Mouse (Mus musculus) cerebellum, postnatal 4 days (tissue): Measurements from ENCODE around the gene Fbf1.

Experiments
- DNase-seq, 2 experiments: peaks; one replicate each; pipeline ENCODE4 v3.0.0; 2022; ENCODE audit warnings: low spot score in 2 of 2, mixed read lengths in 1 of 2

Fbf1 gene

GRCm38 (mm10) chr11:116185836-116186235 lies 17.9 kb upstream of the Fbf1 start:
- DNase-seq: no peak

- DNase-seq: no peak
Measured at GRCm38 (mm10) chr11:116178411-116179121, 10.6 kb upstream of the Fbf1 start.

DNA sequence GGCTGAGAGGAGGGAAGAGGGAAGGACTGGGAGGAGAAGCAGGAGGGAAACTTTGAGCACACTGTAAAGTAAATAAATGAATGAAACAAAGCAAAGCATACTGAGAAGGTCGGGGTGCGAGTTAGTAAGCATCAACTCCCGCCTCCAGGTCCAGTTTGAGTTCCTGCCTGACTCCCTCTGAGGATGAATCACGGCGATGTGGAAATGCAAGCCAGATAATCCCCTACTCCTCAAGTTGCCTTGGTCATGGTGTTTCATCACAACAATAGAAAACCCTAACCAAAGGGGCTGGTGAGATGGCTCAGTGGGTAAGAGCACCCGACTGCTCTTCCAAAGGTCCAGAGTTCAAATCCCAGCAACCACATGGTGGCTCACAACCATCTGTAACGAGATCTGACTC lies 8.0 kb upstream of the Fbf1 start:
- no peak for DNase-seq

- no peak for DNase-seq
Measured at GRCm38 (mm10) chr11:116174775-116175448, 6.9 kb upstream of the Fbf1 start.

GRCm38 (mm10) chr11:116171959-116172358 lies 4.0 kb upstream of the Fbf1 start:
- no peak for DNase-seq

DNA sequence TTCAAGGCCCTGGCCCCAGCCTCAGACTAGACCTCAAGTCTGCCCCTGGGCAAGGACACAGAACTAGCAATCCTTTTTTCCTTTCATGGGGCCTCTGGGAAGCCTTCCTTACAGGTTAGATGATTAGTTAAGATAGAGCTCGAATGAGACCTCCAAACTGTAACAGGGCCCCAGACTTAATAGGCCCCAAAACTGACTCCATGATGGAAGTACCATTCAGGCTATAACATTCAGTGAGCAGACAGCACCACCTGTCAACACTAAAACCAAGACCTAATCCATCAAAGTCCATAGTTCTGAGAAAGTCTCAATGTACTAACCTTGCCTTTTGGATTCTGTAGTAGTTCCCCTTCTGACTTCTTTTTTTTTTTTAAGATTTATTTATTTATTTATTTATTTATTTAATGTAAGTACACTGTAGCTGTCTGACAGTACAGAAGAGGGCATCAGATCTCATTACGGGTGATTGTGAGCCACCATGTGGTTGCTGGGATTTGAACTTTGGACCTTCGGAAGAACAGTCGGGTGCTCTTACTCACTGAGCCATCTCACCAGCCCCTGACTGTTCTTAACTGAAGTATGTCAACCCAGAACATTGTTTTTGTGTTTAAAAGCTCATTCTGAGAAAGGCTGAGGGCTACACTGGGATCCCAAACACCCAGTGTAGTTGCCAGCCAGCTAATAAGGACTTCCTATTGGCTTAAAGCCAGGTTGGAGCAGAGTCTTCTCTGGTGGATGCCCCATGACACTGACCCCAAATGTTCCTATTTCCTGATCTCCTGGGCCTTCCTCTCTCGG lies 2.2 kb upstream of the Fbf1 start:
- no peak for DNase-seq

DNA sequence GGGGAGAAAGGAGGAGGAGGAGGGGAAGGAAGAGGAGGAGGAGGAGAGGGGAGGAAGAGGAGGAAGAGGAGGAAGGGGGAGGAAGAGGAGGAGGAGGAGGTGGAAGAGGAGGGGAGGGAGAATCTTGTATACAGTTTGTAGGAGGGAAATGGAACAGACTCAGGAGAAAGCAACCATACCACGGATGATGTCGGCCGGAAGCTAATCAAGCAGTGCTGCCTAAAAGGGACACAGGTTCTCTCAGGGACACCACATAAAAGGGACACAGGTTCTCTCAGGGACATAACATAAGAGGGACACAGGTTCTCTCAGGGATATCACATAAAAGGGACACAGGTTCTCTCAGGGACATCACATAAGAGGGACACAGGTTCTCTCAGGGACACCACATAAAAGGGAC lies 1.2 kb upstream of the Fbf1 start:
- no peak for DNase-seq

- DNase-seq: no peak
Measured at GRCm38 (mm10) chr11:116167232-116167631, 734 bp downstream of the Fbf1 start.

DNA sequence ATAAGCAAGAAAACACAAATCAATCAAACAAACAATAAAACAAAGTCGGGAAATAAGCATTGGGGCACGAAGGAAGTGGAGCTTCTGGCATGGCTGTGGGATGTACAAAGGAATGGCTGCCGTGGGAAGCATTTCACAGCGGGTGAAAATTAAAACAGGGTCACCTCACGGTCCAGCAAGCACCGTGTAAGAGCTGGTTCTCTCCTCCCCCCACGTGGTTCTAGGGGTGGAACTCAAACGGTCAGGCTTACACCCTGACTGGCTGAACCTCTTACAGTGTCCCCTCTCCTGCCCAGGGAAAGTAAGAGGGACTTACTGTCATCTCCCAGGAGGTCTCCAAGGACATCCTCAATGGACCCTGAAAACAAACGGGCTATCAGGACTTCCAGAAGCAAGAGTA lies 5.0 kb downstream of the Fbf1 start:
- DNase-seq: no peak

DNA sequence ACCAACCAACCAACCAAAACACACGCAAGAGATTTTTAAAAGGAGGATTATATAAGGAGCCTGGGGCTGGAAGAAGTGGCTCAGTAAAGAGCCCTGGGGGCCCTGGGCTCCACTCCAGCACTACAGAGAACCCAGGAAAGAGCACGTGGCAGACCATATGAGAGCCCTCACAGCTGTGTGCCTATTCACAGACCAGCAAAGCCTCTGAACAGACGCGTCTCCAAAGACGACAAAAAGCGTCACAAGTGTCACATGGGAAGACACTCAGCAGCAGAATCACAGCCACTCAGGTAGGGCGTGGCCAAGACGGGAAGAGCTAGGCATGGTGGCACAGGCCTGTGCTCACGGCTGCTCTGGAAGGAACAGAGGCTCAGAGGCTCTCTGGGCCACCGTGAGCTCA lies 5.8 kb downstream of the Fbf1 start:
- no peak for DNase-seq

GRCm38 (mm10) chr11:116161312-116161711 lies 6.7 kb downstream of the Fbf1 start:
- no peak for DNase-seq

- DNase-seq: no peak
Measured at GRCm38 (mm10) chr11:116150960-116151359, 17.0 kb downstream of the Fbf1 start.

GRCm38 (mm10) chr11:116149341-116149740 lies 18.6 kb downstream of the Fbf1 start:
- no peak for DNase-seq

DNA sequence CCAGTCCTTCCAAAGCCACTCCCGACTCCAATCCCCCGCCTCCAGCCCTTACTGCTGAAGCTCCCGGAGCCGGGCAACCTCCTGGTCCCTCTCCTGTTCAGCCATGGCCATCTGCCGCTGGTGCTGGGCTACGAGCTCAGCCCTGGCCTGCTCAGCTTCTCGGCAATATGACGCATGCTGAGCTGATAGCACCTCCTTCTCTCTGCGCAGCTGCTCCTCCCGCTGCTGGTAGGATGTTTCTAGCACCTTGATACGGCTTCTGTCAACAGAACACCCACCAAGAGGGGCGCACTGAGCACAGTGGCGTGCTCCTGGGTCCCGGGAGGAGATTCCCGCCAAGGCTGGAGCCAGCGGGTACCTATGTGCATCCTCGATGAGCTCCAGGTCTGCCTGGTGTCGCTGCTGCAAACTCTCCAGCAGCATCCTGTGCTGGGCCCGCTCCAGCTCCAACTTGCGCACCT lies 19.2 kb downstream of the Fbf1 start:
- peak in 1 of 2 experiments; percentile 61 for DNase-seq

DNA sequence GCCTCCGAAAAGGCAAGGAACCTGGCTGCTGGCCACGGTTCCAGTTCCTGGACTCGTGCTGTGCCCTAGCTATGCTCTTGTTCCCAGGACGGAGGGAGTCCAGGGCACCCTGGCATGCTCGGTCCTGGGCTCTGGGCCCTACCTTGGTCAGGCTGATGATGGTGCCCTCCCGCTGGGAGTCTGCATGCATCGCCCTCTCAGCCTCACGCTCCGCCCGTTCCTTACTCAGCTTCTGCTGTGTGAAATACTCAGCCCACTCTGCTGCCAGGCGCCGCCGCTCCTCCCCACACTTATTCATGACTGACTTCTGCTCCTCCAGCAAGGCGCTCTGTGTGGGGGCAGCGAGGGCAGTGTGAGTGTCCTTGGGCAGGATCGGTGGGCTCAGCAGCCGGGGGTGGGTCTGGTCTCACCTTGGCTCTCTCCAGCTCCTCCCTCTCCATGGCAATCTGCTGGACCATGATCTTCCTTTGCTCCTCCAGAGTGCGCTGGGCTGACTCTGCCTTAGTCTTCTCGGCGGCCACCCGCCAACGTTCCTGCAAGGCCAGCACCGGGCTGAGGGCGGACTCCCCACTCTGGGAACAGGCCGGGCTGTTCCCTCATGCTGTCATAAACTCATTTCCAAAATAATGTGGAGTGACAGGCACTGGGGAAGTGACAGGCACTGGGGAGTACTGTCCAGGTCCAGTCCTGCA lies 21.5 kb downstream of the Fbf1 start:
- DNase-seq: peak in 1 of 2 experiments; percentile 28

GRCm38 (mm10) chr11:116145481-116146293 lies 22.3 kb downstream of the Fbf1 start:
- DNase-seq: peak in 1 of 2 experiments; percentile 36

- no peak for DNase-seq
Measured at GRCm38 (mm10) chr11:116143468-116143867, 24.5 kb downstream of the Fbf1 start.

DNA sequence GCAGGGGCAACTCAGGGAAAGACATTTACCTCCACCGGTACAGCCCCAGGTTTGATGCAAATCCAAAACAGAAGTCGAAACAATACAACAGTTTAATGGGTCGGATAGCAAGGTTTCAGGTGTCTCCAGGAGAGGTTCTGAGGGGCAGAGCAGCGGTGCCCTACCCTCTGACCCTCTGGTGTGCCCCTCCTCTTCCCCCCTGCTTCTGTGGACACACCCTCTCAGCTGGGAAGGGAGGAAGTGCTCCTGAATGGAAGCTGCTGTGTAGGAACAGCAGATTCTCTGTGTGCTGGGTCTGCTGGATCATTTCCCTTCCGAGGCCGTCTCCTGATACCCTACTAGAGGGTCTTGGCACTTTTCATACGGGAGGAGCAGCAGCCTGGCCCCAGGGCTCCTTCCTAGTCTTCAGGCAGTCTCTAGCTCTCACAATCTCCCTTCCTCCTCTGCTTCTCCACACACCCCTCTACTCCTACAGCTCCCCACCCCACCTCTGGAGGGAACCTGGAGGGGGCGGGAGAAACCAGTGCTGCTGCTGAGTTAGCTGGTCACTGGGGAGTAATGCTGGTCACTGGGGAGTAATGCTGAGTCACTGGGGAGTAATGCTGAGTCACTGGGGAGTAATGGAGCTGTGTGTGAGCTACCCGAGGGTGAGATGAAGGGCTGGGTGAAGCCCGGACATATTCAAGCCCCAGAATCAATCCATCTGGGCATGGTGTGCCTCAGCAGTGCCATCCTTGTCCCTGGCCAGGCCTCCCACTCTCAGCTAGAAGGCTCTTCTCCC lies 25.6 kb downstream of the Fbf1 start:
- DNase-seq: no peak

- peak; percentile 74 to 86 for DNase-seq
Measured at GRCm38 (mm10) chr11:116138468-116139138, 29.4 kb downstream of the Fbf1 start, which contains the start of gene Mrpl38. Gene Mrpl38 (minus strand): TSS chr11:116138868.

DNA sequence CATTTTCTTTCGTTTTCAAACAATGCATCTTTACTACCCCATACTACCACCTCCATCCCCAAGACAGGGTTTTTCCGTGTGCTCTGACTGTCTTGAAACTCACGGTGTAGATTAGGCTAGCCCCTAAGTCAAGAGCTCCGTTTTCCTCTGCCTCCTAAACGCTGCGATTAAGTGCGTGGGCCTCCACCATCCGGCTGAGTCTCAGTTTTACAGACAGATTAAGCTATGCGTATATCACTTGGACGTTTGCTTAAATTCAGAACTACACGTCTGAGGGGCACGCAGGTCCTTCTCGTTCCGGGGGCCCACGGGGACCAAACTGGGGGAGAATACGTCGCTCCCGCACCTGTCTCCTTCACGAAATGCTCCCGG lies 29.9 kb downstream of the Fbf1 start:
- no peak for DNase-seq
